Mouse (Mus musculus) megakaryocyte, embryonic 14.5 days (primary cell): ENCODE data around the gene Pan2.

Source experiments
- FLI1 ChIP-seq: IDR thresholded peaks from 2 replicates; pipeline ENCODE4 v1.6.1; 2012; ENCODE audit warnings: low read length, inconsistent platforms, mixed read lengths
- GATA1 ChIP-seq: IDR thresholded peaks from 3 replicates; pipeline ENCODE4 v1.6.1; 2012; ENCODE audit warnings: mixed read lengths, low read length, inconsistent platforms, borderline replicate concordance

- TF ChIP-seq GATA1 = no peak
- no peak for TF ChIP-seq FLI1
Measured at GRCm38 (mm10) chr10:128262300-128262699, 40.8 kb upstream of the Pan2 start.
